Mouse (Mus musculus) thymus, adult 2 months (tissue): ENCODE data around the gene Fmnl2.

ENCODE experiments used
- CTCF ChIP-seq: fragments of 200-500 bp; IDR thresholded peaks from 2 replicates; pipeline ENCODE4 v1.5.1; 2012; ENCODE audit warnings: mild to moderate bottlenecking, control low read depth, low read length, moderate library complexity, borderline replicate concordance; ENCODE audit not compliant: control insufficient read depth, poor library complexity, insufficient read depth; ENCODE audit errors: extremely low read depth
- POLR2A ChIP-seq: fragments of 200-500 bp; IDR thresholded peaks from 2 replicates; pipeline ENCODE4 v1.6.1; 2012; ENCODE audit warnings: mild to moderate bottlenecking, low read length, control low read depth, moderate library complexity; ENCODE audit not compliant: control insufficient read depth, poor library complexity, insufficient read depth; ENCODE audit errors: extremely low read depth

GRCm38 (mm10) chr2:53125998-53126397 lies 268.3 kb downstream of the Fmnl2 start:
- TF ChIP-seq CTCF (no peak), POLR2A (no peak)
